Mouse (Mus musculus) E14TG2a.4 (cell line): Measurements from ENCODE around the gene Rab43.

Source experiments
- H3K27me3 ChIP-seq: 2 replicates; pipeline ENCODE4 v1.6.1; 2014; ENCODE audit warnings: low read length, control low read depth; ENCODE audit not compliant: insufficient read depth
- H3K36me3 ChIP-seq: 2 replicates; pipeline ENCODE4 v1.6.1; 2014; ENCODE audit warnings: low read length, control low read depth; ENCODE audit not compliant: insufficient read depth
- H3K4me1 ChIP-seq: replicated peaks from 2 replicates; pipeline ENCODE4 v1.6.1; 2014; ENCODE audit warnings: low read depth, low read length, control low read depth
- H3K4me3 ChIP-seq: replicated peaks from 2 replicates; pipeline ENCODE4 v1.5.1; 2014; ENCODE audit warnings: mild to moderate bottlenecking, low read length
- H3K9me3 ChIP-seq: 2 replicates; pipeline ENCODE4 v1.6.1; 2014; ENCODE audit warnings: low read length, control low read depth
- CTCF ChIP-seq: conservative IDR thresholded peaks from 2 replicates; pipeline ENCODE4 v1.5.1; 2014; ENCODE audit warnings: low read length
- NANOG ChIP-seq: IDR thresholded peaks from 2 replicates; pipeline ENCODE4 v1.6.1; 2014; ENCODE audit warnings: borderline replicate concordance, low read length, mixed read lengths
- POU5F1 ChIP-seq: IDR thresholded peaks from 2 replicates; pipeline ENCODE4 v1.6.1; 2014; ENCODE audit warnings: low read length, borderline replicate concordance

Rab43 gene

GRCm38 (mm10) chr6:87751574-87751973 is 60.4 kb downstream of the Rab43 start:
- H3K4me1 ChIP-seq, result no peaks in the 10 kb centered on the region
- H3K9me3 ChIP-seq, result peaks cover 9% of the 10 kb centered on the region; the same call in 1 of the 2 replicates
- H3K4me3 ChIP-seq, result no peak overlapping the region
- no peaks in the 10 kb centered on the region for H3K36me3 ChIP-seq
- peaks cover 8% of the 10 kb centered on the region for H3K27me3 ChIP-seq
- TF ChIP-seq POU5F1, result no peak
- TF ChIP-seq CTCF, result no peak
- TF ChIP-seq NANOG, result no peak

GRCm38 (mm10) chr6:87750184-87750910 is 61.6 kb downstream of the Rab43 start:
- no peaks in the 10 kb centered on the region for H3K4me1 ChIP-seq
- H3K4me3 ChIP-seq, result no peak overlapping the region
- peaks cover 9% of the 10 kb centered on the region; the same call in 1 of the 2 replicates for H3K9me3 ChIP-seq
- H3K36me3 ChIP-seq, result no peaks in the 10 kb centered on the region
- H3K27me3 ChIP-seq, result peaks cover 8% of the 10 kb centered on the region
- TF ChIP-seq NANOG (no peak), POU5F1 (no peak), CTCF (no peak)

- H3K9me3 ChIP-seq, result peaks cover 9% of the 10 kb centered on the region; the same call in 1 of the 2 replicates
- H3K4me1 ChIP-seq, result no peaks in the 10 kb centered on the region
- H3K36me3 ChIP-seq, result no peaks in the 10 kb centered on the region
- TF ChIP-seq POU5F1 (no peak), CTCF (no peak)
- H3K4me3 ChIP-seq, result no peak overlapping the region
- H3K27me3 ChIP-seq, result peaks cover 4% of the 10 kb centered on the region; the same call in 1 of the 2 replicates
Observed at GRCm38 (mm10) chr6:87748531-87748930, 63.4 kb downstream of the Rab43 start.

- Histone ChIP-seq H3K4me3 (no peak overlapping the region), H3K4me1 (no peaks in the 10 kb centered on the region), H3K36me3 (no peaks in the 10 kb centered on the region), H3K9me3 (peaks cover 9% of the 10 kb centered on the region; the same call in 1 of the 2 replicates), H3K27me3 (peaks cover 4% of the 10 kb centered on the region; the same call in 1 of the 2 replicates)
- no peak for TF ChIP-seq POU5F1
- no peak for TF ChIP-seq CTCF
- TF ChIP-seq NANOG, result no peak
Observed at GRCm38 (mm10) chr6:87748078-87748477, 63.9 kb downstream of the Rab43 start.

GRCm38 (mm10) chr6:87746849-87747248 is 65.1 kb downstream of the Rab43 start:
- Histone ChIP-seq H3K27me3 (no peaks in the 10 kb centered on the region), H3K4me3 (no peak overlapping the region)
- TF ChIP-seq POU5F1, result no peak
- no peak for TF ChIP-seq CTCF
- no peak for TF ChIP-seq NANOG

GRCm38 (mm10) chr6:87746059-87746458 is 65.9 kb downstream of the Rab43 start:
- no peak for TF ChIP-seq CTCF
- TF ChIP-seq POU5F1, result no peak
- TF ChIP-seq NANOG, result no peak
- Histone ChIP-seq H3K9me3 (peaks cover 9% of the 10 kb centered on the region; the same call in 1 of the 2 replicates), H3K36me3 (no peaks in the 10 kb centered on the region), H3K4me3 (no peak overlapping the region), H3K4me1 (no peaks in the 10 kb centered on the region), H3K27me3 (no peaks in the 10 kb centered on the region)

More at GRCm38 (mm10) chr6:87746849-87747248, 65.1 kb downstream of the Rab43 start:
- Histone ChIP-seq H3K9me3 (peaks cover 9% of the 10 kb centered on the region; the same call in 1 of the 2 replicates), H3K36me3 (no peaks in the 10 kb centered on the region), H3K4me1 (no peaks in the 10 kb centered on the region)

GRCm38 (mm10) chr6:87745301-87745700 is 66.7 kb downstream of the Rab43 start:
- peaks cover 9% of the 10 kb centered on the region; the same call in 1 of the 2 replicates for H3K9me3 ChIP-seq
- H3K27me3 ChIP-seq, result 0 out of 2 replicates have a peak, but pooled peaks cover under 1% of the 10 kb centered on the region
- no peaks in the 10 kb centered on the region for H3K4me1 ChIP-seq
- no peaks in the 10 kb centered on the region for H3K36me3 ChIP-seq
- no peak overlapping the region for H3K4me3 ChIP-seq
- TF ChIP-seq POU5F1 (no peak), CTCF (no peak), NANOG (no peak)

GRCm38 (mm10) chr6:87744632-87745031 is 67.3 kb downstream of the Rab43 start:
- no peaks in the 10 kb centered on the region for H3K4me1 ChIP-seq
- TF ChIP-seq POU5F1, result no peak
- TF ChIP-seq CTCF, result no peak
- no peak for TF ChIP-seq NANOG
- no peaks in the 10 kb centered on the region for H3K36me3 ChIP-seq
- H3K9me3 ChIP-seq, result peaks cover 9% of the 10 kb centered on the region; the same call in 1 of the 2 replicates
- no peak overlapping the region for H3K4me3 ChIP-seq
- H3K27me3 ChIP-seq, result peaks cover 5% of the 10 kb centered on the region; the same call in 1 of the 2 replicates
